ENCODE assay signal across 9 mouse cellular contexts in genomic region chr4:116220780-116221139, GRCm38 (mm10). TPM values are rescaled to one million over a fixed set of nuclear protein-coding genes. Genes with fewer than 3 reads are reported as not detected.
DNase-seq lines count a peak whose midpoint lies in the region; ATAC-seq and TF ChIP-seq lines count a peak whose summit lies in the region.
"Had no signal": no experiment of that assay in that cellular context is flagged by ENCODE, and none has a peak within 500 bp of the region (broad histone marks: within the 10 kb centered on the region; RNA-seq: fewer than 3 reads in every experiment).

No protein-coding gene starts in this region.

- H3K27me3 ChIP-seq in thymus, adult 2 months (ENCODE audit: control insufficient read depth, insufficient read depth, low read length): peaks cover 3% of the 10 kb centered on the region
- H3K27me3 ChIP-seq in limb, embryonic 12.5 days: no peaks in the 10 kb centered on the region
- no peaks in the 10 kb centered on the region for H3K27me3 ChIP-seq in neural tube, embryonic 13.5 days

- no peak for DNase-seq in frontal cortex, postnatal 10 days (ENCODE audit: low spot score in 2 of 2)
- DNase-seq in thymus, adult 2 months: no peak
- DNase-seq in thymus, postnatal 14 days: no peak
- no peak for DNase-seq in layer of hippocampus, adult 8-10 months (ENCODE audit: low spot score in 2 of 2)
- no peak for DNase-seq in adrenal gland, postnatal 10 days

- peak overlapping the region; percentile 73 for H3K4me2 ChIP-seq in limb, embryonic 12.5 days
- peak overlapping the region; percentile 59 for H3K4me2 ChIP-seq in neural tube, embryonic 13.5 days

- no peaks in the 10 kb centered on the region for H3K9me3 ChIP-seq in limb, embryonic 12.5 days
- no peaks in the 10 kb centered on the region for H3K9me3 ChIP-seq in neural tube, embryonic 13.5 days

- H3K4me3 ChIP-seq in thymus, adult 2 months (ENCODE audit: control insufficient read depth, insufficient read depth, low read length): peak overlapping the region; percentile 94
- peak overlapping the region; percentile 66 for H3K4me3 ChIP-seq in limb, embryonic 12.5 days (replicated peaks)
- H3K4me3 ChIP-seq in neural tube, embryonic 13.5 days: peak overlapping the region; percentile 81

- peak overlapping the region; percentile 94 for H3K27ac ChIP-seq in thymus, adult 2 months (ENCODE audit: control insufficient read depth, insufficient read depth, low read length)
- peak overlapping the region; percentile 100 for H3K27ac ChIP-seq in limb, embryonic 12.5 days
- H3K27ac ChIP-seq in neural tube, embryonic 13.5 days (replicated peaks): peak overlapping the region; percentile 100

- ATAC-seq in frontal cortex, adult (ENCODE audit: low TSS enrichment): peak; percentile 24
- peak; percentile 47 for ATAC-seq in limb, embryonic 12.5 days (ENCODE audit: insufficient number of reproducible peaks, insufficient read depth, low FRiP score, low TSS enrichment, low read depth)
- no peak for ATAC-seq in neural tube, embryonic 13.5 days (ENCODE audit: low read depth)

- H3K4me1 ChIP-seq in thymus, adult 2 months (replicated peaks; ENCODE audit: control insufficient read depth, insufficient read depth, low read length): peaks cover 5% of the 10 kb centered on the region
- H3K4me1 ChIP-seq in limb, embryonic 12.5 days (replicated peaks): peaks cover 4% of the 10 kb centered on the region
- peaks cover 12% of the 10 kb centered on the region for H3K4me1 ChIP-seq in neural tube, embryonic 13.5 days (replicated peaks)

- peak; percentile 95 for TF ChIP-seq POLR2A in thymus, adult 2 months (IDR thresholded peaks at IDR 0.05; ENCODE audit: control insufficient read depth, extremely low read depth, insufficient read depth, low read length, poor library complexity)

- H3K9ac ChIP-seq in limb, embryonic 12.5 days (replicated peaks): peak overlapping the region; percentile 95
- H3K9ac ChIP-seq in neural tube, embryonic 13.5 days: peak overlapping the region; percentile 91

- under 1% methylated on average over 26 of the region's 26 CpGs for WGBS in thymus, adult 2 months
- 0% methylated on average over 25 of the region's 26 CpGs for WGBS in limb, embryonic 12.5 days
- under 1% methylated on average over 26 of the region's 26 CpGs for WGBS in neural tube, embryonic 13.5 days

- TF ChIP-seq CTCF in thymus, adult 2 months (IDR thresholded peaks at IDR 0.05; ENCODE audit: borderline replicate concordance, control insufficient read depth, extremely low read depth, insufficient read depth, low read length, poor library complexity): no peak

- H3K36me3 ChIP-seq in thymus, adult 2 months (ENCODE audit: control insufficient read depth, insufficient read depth, low read length): no peaks in the 10 kb centered on the region
- no peaks in the 10 kb centered on the region for H3K36me3 ChIP-seq in limb, embryonic 12.5 days
- H3K36me3 ChIP-seq in neural tube, embryonic 13.5 days: no peaks in the 10 kb centered on the region

RNA-seq across cellular contexts. Expression of gene Pik3r3, which starts 0.7 kb away (rescaled TPM):
- polyA plus RNA-seq in thymus, adult 2 months (2012; rRNA removed): 26.0 and 26.3 TPM in 2 replicates
- polyA plus RNA-seq in limb, embryonic 12.5 days (2016; fragmentation: Nextera tagmentation; extraction: Ambion mirVana): 45.2 and 50.7 TPM in 2 replicates
- polyA plus RNA-seq in neural tube, embryonic 13.5 days (2015; fragmentation: Nextera tagmentation; extraction: Ambion mirVana): 72.3 and 78.9 TPM in 2 replicates
- total RNA-seq in layer of hippocampus, adult 8-10 months (2022): 10 to 100 TPM; 29.0 to 40.9 (median 35.9) TPM
- 10 to 100 TPM; 15.6 to 18.9 TPM for total RNA-seq in adrenal gland, postnatal 10 days (2021)

RNA-seq across cellular contexts. Expression of gene Gm49337, which starts 47.6 kb away (rescaled TPM):
- not detected in 2 replicates for polyA plus RNA-seq in thymus, adult 2 months (2012; rRNA removed)
- polyA plus RNA-seq in limb, embryonic 12.5 days (2016; fragmentation: Nextera tagmentation; extraction: Ambion mirVana): not detected in 2 replicates
- not detected in 2 replicates for polyA plus RNA-seq in neural tube, embryonic 13.5 days (2015; fragmentation: Nextera tagmentation; extraction: Ambion mirVana)
- 1 to 10 TPM in 1 of 4 experiments, under 1 TPM in 1, not detected in 2; 0.96 to 4.1 TPM for total RNA-seq in layer of hippocampus, adult 8-10 months (2022)
- not detected for total RNA-seq in adrenal gland, postnatal 10 days (2021)
- polyA plus RNA-seq: gonadal fat pad, adult 2 months had no signal

RNA-seq across cellular contexts. Expression of gene 1700042G07Rik, which starts 47.6 kb away (rescaled TPM):
- polyA plus RNA-seq in thymus, adult 2 months (2012; rRNA removed): not detected in 2 replicates
- not detected in 2 replicates for polyA plus RNA-seq in limb, embryonic 12.5 days (2016; fragmentation: Nextera tagmentation; extraction: Ambion mirVana)
- polyA plus RNA-seq in neural tube, embryonic 13.5 days (2015; fragmentation: Nextera tagmentation; extraction: Ambion mirVana): not detected in 2 replicates
- not detected for total RNA-seq in layer of hippocampus, adult 8-10 months (2022)
- total RNA-seq in adrenal gland, postnatal 10 days (2021): not detected

RNA-seq across cellular contexts. Expression of gene Tspan1, which starts 53.4 kb away (rescaled TPM):
- 3.0 and 4.1 TPM in 2 replicates for polyA plus RNA-seq in thymus, adult 2 months (2012; rRNA removed)
- 0.10 and 0.16 TPM in 2 replicates for polyA plus RNA-seq in limb, embryonic 12.5 days (2016; fragmentation: Nextera tagmentation; extraction: Ambion mirVana)
- polyA plus RNA-seq in neural tube, embryonic 13.5 days (2015; fragmentation: Nextera tagmentation; extraction: Ambion mirVana): not detected in 2 replicates
- total RNA-seq in layer of hippocampus, adult 8-10 months (2022): not detected
- not detected for total RNA-seq in adrenal gland, postnatal 10 days (2021)
